Mouse (Mus musculus) myocyte (in vitro differentiated cells): Measurements from ENCODE around the gene Gm11172. TPM values are rescaled to one million over a fixed set of nuclear protein-coding genes. Genes with fewer than 3 reads are reported as not detected.
A peak's percentile ranks its signal among the peaks of the same experiment; 100 is the strongest.

Source experiments
- H3K27me3 ChIP-seq: one replicate; pipeline ENCODE4 v1.6.1; 2011; ENCODE audit not compliant: control insufficient read depth, insufficient read depth, insufficient read length
- H3K36me3 ChIP-seq: one replicate; pipeline ENCODE4 v1.6.1; 2011; ENCODE audit not compliant: control insufficient read depth, insufficient read depth
- H3K4me2 ChIP-seq: one replicate; pipeline ENCODE4 v1.6.1; 2011; ENCODE audit warnings: low read depth, control low read depth
- H3K4me3 ChIP-seq: one replicate; pipeline ENCODE4 v1.5.1; 2011; ENCODE audit warnings: mild to moderate bottlenecking, control low read depth, moderate library complexity
- H3K79me2 ChIP-seq: one replicate; pipeline ENCODE4 v1.6.1; 2011; ENCODE audit not compliant: control insufficient read depth, insufficient read depth
- H3ac ChIP-seq: one replicate; pipeline ENCODE4 v1.6.1; 2011; ENCODE audit not compliant: control insufficient read depth, insufficient read length
- CEBPB ChIP-seq: IDR thresholded peaks from 2 replicates; pipeline ENCODE4 v1.6.1; 2011; ENCODE audit warnings: mild to moderate bottlenecking, moderate library complexity; ENCODE audit not compliant: poor library complexity, insufficient read depth, severe bottlenecking
- E2F4 ChIP-seq: IDR thresholded peaks from one replicate; pipeline ENCODE4 v1.6.1; 2011; ENCODE audit warnings: mild to moderate bottlenecking, control low read depth, moderate library complexity; ENCODE audit not compliant: insufficient read depth
- MAX ChIP-seq: IDR thresholded peaks from one replicate; pipeline ENCODE4 v1.6.1; 2011; ENCODE audit warnings: low read depth, mild to moderate bottlenecking, control low read depth
- MYOD1 ChIP-seq, 3 experiments: IDR thresholded peaks; one replicate each; pipeline ENCODE4 v1.6.1; 2011; ENCODE audit warnings: control low read depth in 2 of 3, low read depth in 2 of 3, mild to moderate bottlenecking in 2 of 3, moderate library complexity in 1 of 3; ENCODE audit not compliant: insufficient read length in 2 of 3, control insufficient read depth in 1 of 3
- MYOG ChIP-seq, 3 experiments: IDR thresholded peaks; one replicate each; pipeline ENCODE4 v1.6.1; 2011; ENCODE audit warnings: control low read depth in 2 of 3, low read depth in 2 of 3, mild to moderate bottlenecking in 2 of 3; ENCODE audit not compliant: insufficient read length in 2 of 3, control insufficient read depth in 1 of 3, insufficient read depth in 1 of 3
- POLR2A ChIP-seq: IDR thresholded peaks from one replicate; pipeline ENCODE4 v1.6.1; 2011; ENCODE audit warnings: low read depth, mild to moderate bottlenecking, control low read depth, moderate library complexity; ENCODE audit not compliant: insufficient read length
- POLR2AphosphoS2 ChIP-seq: IDR thresholded peaks from one replicate; pipeline ENCODE4 v1.6.1; 2011; ENCODE audit warnings: low read depth, control low read depth; ENCODE audit not compliant: insufficient read length
- REST ChIP-seq: IDR thresholded peaks from one replicate; pipeline ENCODE4 v1.6.1; 2011; ENCODE audit warnings: mild to moderate bottlenecking, control low read depth, moderate library complexity; ENCODE audit not compliant: insufficient read depth, insufficient read length
- SRF ChIP-seq: IDR thresholded peaks from one replicate; pipeline ENCODE4 v1.6.1; 2011; ENCODE audit warnings: low read depth; ENCODE audit not compliant: control insufficient read depth, insufficient read length
- TCF12 ChIP-seq: IDR thresholded peaks from one replicate; pipeline ENCODE4 v1.6.1; 2011; ENCODE audit warnings: mild to moderate bottlenecking, control low read depth; ENCODE audit not compliant: poor library complexity, insufficient read depth, severe bottlenecking
- TCF3 ChIP-seq: IDR thresholded peaks from one replicate; pipeline ENCODE4 v1.6.1; 2011; ENCODE audit warnings: low read depth, control low read depth; ENCODE audit not compliant: insufficient read length
- USF1 ChIP-seq: IDR thresholded peaks from one replicate; pipeline ENCODE4 v1.6.1; 2011; ENCODE audit warnings: low read depth, mild to moderate bottlenecking, control low read depth, moderate library complexity
- polyA plus RNA-seq: library from polyadenylated mRNA; unstranded; fragments of >200 nt; fragmentation: generic; extraction: Trizol; gene quantifications from one replicate; pipeline ENCODE4 v1.2.1, GENCODE M21; 2012; ENCODE audit warnings: missing spikeins

The Gm11172 gene
- polyA plus RNA-seq, 1 experiment = not detected

- Histone ChIP-seq H3ac (no peak within 1 kb of the TSS), H3K4me3 (no peak within 1 kb of the TSS), H3K36me3 (no peaks in the 10 kb centered on the region), H3K4me2 (no peak within 1 kb of the TSS), H3K79me2 (no peaks in the 10 kb centered on the region), H3K27me3 (peaks cover 30% of the 10 kb centered on the region)
- TF ChIP-seq USF1 (no peak), E2F4 (no peak), REST (no peak), POLR2A (no peak), SRF (no peak), MYOG (IDR thresholded peaks at IDR 0.05; ENCODE audit: control insufficient read depth in 1 of 3, insufficient read depth in 1 of 3, insufficient read length in 2 of 3, low read depth in 2 of 3) (peak in 2 of 3 experiments; percentile 81 to 87), CEBPB (no peak), MYOD1 (IDR thresholded peaks at IDR 0.05; ENCODE audit: control insufficient read depth in 1 of 3, insufficient read length in 2 of 3, low read depth in 2 of 3) (peak in 2 of 3 experiments; percentile 75 to 79), POLR2AphosphoS2 (no peak), TCF12 (no peak), MAX (no peak)
Observed at GRCm38 (mm10) chr16:10805789-10806527, 6.8 kb upstream of the Gm11172 start, which contains the start of gene Prm1. Gene Prm1, minus strand, starts transcription at chr16:10805839.

- Histone ChIP-seq H3K27me3 (peaks cover 30% of the 10 kb centered on the region), H3K79me2 (no peaks in the 10 kb centered on the region), H3K36me3 (no peaks in the 10 kb centered on the region), H3K4me3 (no peak overlapping the region), H3K4me2 (no peak overlapping the region), H3ac (no peak overlapping the region)
- no peak for TF ChIP-seq TCF12
- TF ChIP-seq POLR2A = no peak
- TF ChIP-seq SRF = no peak
- no peak for TF ChIP-seq TCF3
- TF ChIP-seq POLR2AphosphoS2 = no peak
- no peak for TF ChIP-seq MYOG (IDR thresholded peaks at IDR 0.05; ENCODE audit: control insufficient read depth in 1 of 3, insufficient read depth in 1 of 3, insufficient read length in 2 of 3, low read depth in 2 of 3)
- no peak for TF ChIP-seq USF1
- no peak for TF ChIP-seq MAX
- no peak for TF ChIP-seq REST
- TF ChIP-seq E2F4 = no peak
- TF ChIP-seq MYOD1 (IDR thresholded peaks at IDR 0.05; ENCODE audit: control insufficient read depth in 1 of 3, insufficient read length in 2 of 3, low read depth in 2 of 3) = no peak
- TF ChIP-seq CEBPB = no peak
Observed at GRCm38 (mm10) chr16:10810376-10810775, 2.3 kb upstream of the Gm11172 start.

GRCm38 (mm10) chr16:10813726-10814125 is 1.0 kb downstream of the Gm11172 start:
- Histone ChIP-seq H3K36me3 (no peaks in the 10 kb centered on the region), H3ac (no peak overlapping the region), H3K4me3 (no peak overlapping the region), H3K4me2 (no peak overlapping the region), H3K27me3 (peaks cover 13% of the 10 kb centered on the region), H3K79me2 (no peaks in the 10 kb centered on the region)
- TF ChIP-seq POLR2A (no peak), MYOG (IDR thresholded peaks at IDR 0.05; ENCODE audit: control insufficient read depth in 1 of 3, insufficient read depth in 1 of 3, insufficient read length in 2 of 3, low read depth in 2 of 3) (no peak), MYOD1 (IDR thresholded peaks at IDR 0.05; ENCODE audit: control insufficient read depth in 1 of 3, insufficient read length in 2 of 3, low read depth in 2 of 3) (no peak)

DNA sequence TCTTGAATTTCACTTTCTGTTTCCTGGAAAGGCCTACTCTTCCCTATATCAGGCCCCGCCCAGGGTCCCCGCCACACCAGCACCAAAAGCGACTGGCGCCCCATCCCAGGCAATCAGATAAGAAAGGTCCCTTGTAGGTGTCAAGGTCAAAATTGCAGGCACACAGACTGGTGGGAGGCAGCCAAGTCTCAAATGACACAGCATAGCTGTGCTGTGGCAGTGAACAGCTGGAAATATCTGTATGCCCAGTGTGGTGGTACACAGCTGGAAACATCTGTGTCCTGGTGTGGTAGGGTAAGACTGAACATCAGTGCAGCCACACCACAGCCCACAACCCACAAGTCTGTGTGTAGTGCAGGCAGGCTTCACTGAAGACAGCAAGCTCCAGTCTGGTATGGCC is 2.1 kb downstream of the Gm11172 start:
- no peak for TF ChIP-seq REST
- no peaks in the 10 kb centered on the region for H3K79me2 ChIP-seq
- H3K4me3 ChIP-seq = no peak overlapping the region
- no peak overlapping the region for H3ac ChIP-seq
- no peak overlapping the region for H3K4me2 ChIP-seq
- no peaks in the 10 kb centered on the region for H3K36me3 ChIP-seq
- H3K27me3 ChIP-seq = peaks cover 1% of the 10 kb centered on the region

- H3K36me3 ChIP-seq = no peaks in the 10 kb centered on the region
- no peak overlapping the region for H3K4me3 ChIP-seq
- no peak overlapping the region for H3ac ChIP-seq
- H3K79me2 ChIP-seq = no peaks in the 10 kb centered on the region
- no peaks in the 10 kb centered on the region for H3K27me3 ChIP-seq
- no peak overlapping the region for H3K4me2 ChIP-seq
- TF ChIP-seq POLR2AphosphoS2 = no peak
- no peak for TF ChIP-seq TCF3
- TF ChIP-seq SRF = no peak
- no peak for TF ChIP-seq USF1
- no peak for TF ChIP-seq REST
- TF ChIP-seq E2F4 = no peak
- TF ChIP-seq MAX = no peak
- no peak for TF ChIP-seq POLR2A
- no peak for TF ChIP-seq CEBPB
- TF ChIP-seq MYOG (IDR thresholded peaks at IDR 0.05; ENCODE audit: control insufficient read depth in 1 of 3, insufficient read depth in 1 of 3, insufficient read length in 2 of 3, low read depth in 2 of 3) = no peak
- TF ChIP-seq TCF12 = no peak
- TF ChIP-seq MYOD1 (IDR thresholded peaks at IDR 0.05; ENCODE audit: control insufficient read depth in 1 of 3, insufficient read length in 2 of 3, low read depth in 2 of 3) = no peak
Observed at GRCm38 (mm10) chr16:10818579-10819135, 5.9 kb downstream of the Gm11172 start.
